ENCODE assay signal across 16 mouse cellular contexts in the genomic region with DNA sequence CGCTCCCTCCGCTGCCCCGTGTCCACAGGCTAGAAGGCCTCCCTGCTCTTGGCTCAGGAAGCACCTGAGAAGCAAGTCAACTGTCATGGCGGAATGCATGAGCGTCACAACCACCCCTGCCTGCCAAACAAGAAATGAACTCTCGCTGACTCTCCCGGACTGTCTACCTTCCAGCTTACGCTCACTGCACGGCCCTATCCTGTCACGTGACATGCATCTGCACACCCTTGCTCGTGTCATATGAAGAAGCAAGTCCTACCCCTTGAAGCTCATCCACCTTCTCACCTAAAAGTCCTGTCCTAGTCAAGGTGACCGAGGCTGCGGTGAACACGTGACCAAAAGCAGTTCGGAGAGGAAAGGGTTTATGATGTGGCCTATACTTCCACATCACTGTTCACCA. TPM values are rescaled to one million over a fixed set of nuclear protein-coding genes. Genes with fewer than 3 reads are reported as not detected.
DNase-seq lines count a peak whose midpoint lies in the region; ATAC-seq and TF ChIP-seq lines count a peak whose summit lies in the region.
"Had no signal": no experiment of that assay in that cellular context is flagged by ENCODE, and none has a peak within 500 bp of the region (broad histone marks: within the 10 kb centered on the region; RNA-seq: fewer than 3 reads in every experiment).

No protein-coding gene starts in this region.

- H3K27me3 ChIP-seq in kidney, adult 2 months (replicated peaks; ENCODE audit: control insufficient read depth, insufficient read depth, low read length), result no peaks in the 10 kb centered on the region
- no peaks in the 10 kb centered on the region for H3K27me3 ChIP-seq in intestine, postnatal 0 days (replicated peaks; ENCODE audit: control insufficient read depth, insufficient read depth, low read length)
- H3K27me3 ChIP-seq in midbrain, embryonic 16.5 days (ENCODE audit: control insufficient read depth, insufficient read depth, low read depth, low read length), result no peaks in the 10 kb centered on the region
- H3K27me3 ChIP-seq: forebrain, embryonic 15.5 days; heart, embryonic 13.5 days had no signal

- no peak for DNase-seq in kidney, adult 2 months
- no peak for DNase-seq in kidney, adult 11 months
- DNase-seq in thymus, postnatal 25 days, result peak; percentile 17
- no peak for DNase-seq in thymus, postnatal 36 days
- no peak for DNase-seq in yolk sac, embryonic 10.5 days (ENCODE audit: low spot score)
- DNase-seq: adrenal gland, postnatal 14 days; cerebellum, postnatal 14 days; heart, postnatal 4 days; layer of hippocampus, postnatal 36 days; lung, adult 18-20 months; midbrain, embryonic 14.5 days had no signal

- no peak overlapping the region for H3K4me2 ChIP-seq in intestine, postnatal 0 days (replicated peaks; ENCODE audit: low read depth)
- H3K4me2 ChIP-seq in midbrain, embryonic 16.5 days (ENCODE audit: low read length), result no peak overlapping the region
- H3K4me2 ChIP-seq: forebrain, embryonic 15.5 days; heart, embryonic 13.5 days had no signal

- WGBS in kidney, adult 2 months, result 78% methylated on average over 15 of the region's 15 CpGs
- WGBS in intestine, postnatal 0 days, result 88% methylated on average over 15 of the region's 15 CpGs
- WGBS in midbrain, embryonic 16.5 days, result 94% methylated on average over 15 of the region's 15 CpGs

- peaks cover 57% of the 10 kb centered on the region for H3K4me1 ChIP-seq in kidney, adult 2 months (ENCODE audit: control insufficient read depth, insufficient read depth, low read length)
- peaks cover 10% of the 10 kb centered on the region for H3K4me1 ChIP-seq in intestine, postnatal 0 days (replicated peaks; ENCODE audit: control insufficient read depth, insufficient read depth, low read length)
- 0 out of 2 replicates have a peak, but pooled peaks cover 7% of the 10 kb centered on the region for H3K4me1 ChIP-seq in midbrain, embryonic 16.5 days (ENCODE audit: control insufficient read depth, insufficient read depth, low read length)

- no peak overlapping the region for H3K9ac ChIP-seq in intestine, postnatal 0 days (ENCODE audit: low read depth, low read length)
- no peak overlapping the region for H3K9ac ChIP-seq in midbrain, embryonic 16.5 days (ENCODE audit: low read depth, low read length)
- H3K9ac ChIP-seq: forebrain, embryonic 15.5 days; heart, embryonic 13.5 days had no signal

- H3K27ac ChIP-seq in kidney, adult 2 months (ENCODE audit: insufficient read depth, low read depth, low read length), result peak overlapping the region; percentile 59
- H3K27ac ChIP-seq in intestine, postnatal 0 days (ENCODE audit: low read depth, low read length), result peak overlapping the region; percentile 41
- no peak overlapping the region for H3K27ac ChIP-seq in midbrain, embryonic 16.5 days (ENCODE audit: low read length)
- H3K27ac ChIP-seq: forebrain, embryonic 15.5 days; heart, embryonic 13.5 days had no signal

- no peak for ATAC-seq in intestine, postnatal 0 days
- ATAC-seq in midbrain, embryonic 16.5 days, result no peak
- ATAC-seq: forebrain, embryonic 15.5 days had no signal

- no peak overlapping the region for H3K4me3 ChIP-seq in kidney, adult 2 months (ENCODE audit: insufficient read depth, low read depth, low read length)
- no peak overlapping the region for H3K4me3 ChIP-seq in intestine, postnatal 0 days (ENCODE audit: low read depth, low read length)
- H3K4me3 ChIP-seq in midbrain, embryonic 16.5 days (ENCODE audit: low read depth, low read length), result no peak overlapping the region
- H3K4me3 ChIP-seq: erythroblast, embryonic 14.5 days; forebrain, embryonic 15.5 days; heart, embryonic 13.5 days had no signal

- no peak for TF ChIP-seq POLR2A in kidney, adult 2 months (IDR thresholded peaks at IDR 0.05; ENCODE audit: low read depth, low read length)

- no peak for TF ChIP-seq CTCF in kidney, adult 2 months (conservative IDR thresholded peaks at IDR 0.05; ENCODE audit: insufficient read depth, insufficient read length, low read depth, low read length)
- no peak for TF ChIP-seq CTCF in intestine, postnatal 0 days (IDR thresholded peaks at IDR 0.05; ENCODE audit: low read depth)

- H3K9me3 ChIP-seq in intestine, postnatal 0 days (ENCODE audit: control insufficient read depth), result no peaks in the 10 kb centered on the region
- H3K9me3 ChIP-seq in midbrain, embryonic 16.5 days (replicated peaks; ENCODE audit: control insufficient read depth, low read length, poor library complexity, severe bottlenecking), result no peaks in the 10 kb centered on the region
- H3K9me3 ChIP-seq: forebrain, embryonic 15.5 days; heart, embryonic 13.5 days had no signal

- no peaks in the 10 kb centered on the region for H3K36me3 ChIP-seq in kidney, adult 2 months (ENCODE audit: control insufficient read depth, insufficient read depth, low read length)
- H3K36me3 ChIP-seq in intestine, postnatal 0 days (ENCODE audit: control insufficient read depth, insufficient read depth), result peaks cover 5% of the 10 kb centered on the region; the same call in 1 of the 2 replicates
- H3K36me3 ChIP-seq in midbrain, embryonic 16.5 days (ENCODE audit: control insufficient read depth, insufficient read depth, low read length), result no peaks in the 10 kb centered on the region
- H3K36me3 ChIP-seq: forebrain, embryonic 15.5 days had no signal

RNA-seq across cellular contexts. Expression of gene Foxo3, which starts 50.4 kb away (rescaled TPM):
- 29.2 and 35.5 TPM in 2 replicates for polyA plus RNA-seq in kidney, adult 2 months (2012; rRNA removed)
- polyA plus RNA-seq in intestine, postnatal 0 days (2015; fragmentation: Nextera tagmentation; extraction: Ambion mirVana), result 9.3 and 9.8 TPM in 2 replicates
- 3.8 TPM in 2 replicates for polyA plus RNA-seq in midbrain, embryonic 16.5 days (2015; fragmentation: Nextera tagmentation; extraction: Ambion mirVana)
